Mouse (Mus musculus) stomach, adult 2 months (tissue): Measurements from ENCODE around the gene Hps6. TPM values are rescaled to one million over a fixed set of nuclear protein-coding genes. Genes with fewer than 3 reads are reported as not detected.

Experiments
- polyA plus RNA-seq: library from polyadenylated mRNA; depleted of rRNA; stranded (reverse); fragments of >200 nt; gene quantifications from 2 replicates; pipeline ENCODE4 v1.2.3, GENCODE M21; 2012; rRNA removed

Gene Hps6
- 3.5 and 4.7 TPM in 2 replicates for polyA plus RNA-seq

GRCm38 (mm10) chr19:46003371-46004226 is at the start of gene Hps6:
TSS of gene Hps6 (plus strand) at chr19:46003508.

GRCm38 (mm10) chr19:45997785-45998693 is 5.3 kb upstream of the Hps6 start, which contains the start of gene Armh3:
TSS of gene Armh3 (minus strand) at chr19:45998488.

GRCm38 (mm10) chr19:46044271-46044992 is 41.1 kb downstream of the Hps6 start, which contains the start of gene Pprc1:
TSS of gene Pprc1 (plus strand) at chr19:46044886.

GRCm38 (mm10) chr19:46044993-46045695 is 41.8 kb downstream of the Hps6 start, which contains the start of gene Ldb1:
TSS of gene Ldb1 (minus strand) at chr19:46045214.

Other genes with a start within 250 kb of the Hps6 start
- 3.3 and 3.4 TPM in 2 replicates for gene Mgea5, start 219.7 kb upstream of the Hps6 start, polyA plus RNA-seq
- gene Kcnip2, start 187.4 kb upstream of the Hps6 start, polyA plus RNA-seq: 2.4 and 2.9 TPM in 2 replicates
- 2.9 and 3.2 TPM in 2 replicates for gene Armh3, start 5.0 kb upstream of the Hps6 start, polyA plus RNA-seq
- gene Pprc1, start 41.4 kb downstream of the Hps6 start, polyA plus RNA-seq: 7.7 and 9.5 TPM in 2 replicates
- gene Ldb1, start 41.7 kb downstream of the Hps6 start, polyA plus RNA-seq: 55.3 and 56.3 TPM in 2 replicates
- gene Nolc1, start 72.4 kb downstream of the Hps6 start, polyA plus RNA-seq: 1.5 and 1.9 TPM in 2 replicates
- gene Elovl3, start 128.4 kb downstream of the Hps6 start, polyA plus RNA-seq: 0.03 TPM in 1 of 2 replicates, not detected in the other
- gene Pitx3, start 144.8 kb downstream of the Hps6 start, polyA plus RNA-seq: 0.42 and 0.43 TPM in 2 replicates
- gene Gbf1, start 149.0 kb downstream of the Hps6 start, polyA plus RNA-seq: 78.9 and 80.0 TPM in 2 replicates